Mouse (Mus musculus): ENCODE measurements around the gene Sdf4.

DNA sequence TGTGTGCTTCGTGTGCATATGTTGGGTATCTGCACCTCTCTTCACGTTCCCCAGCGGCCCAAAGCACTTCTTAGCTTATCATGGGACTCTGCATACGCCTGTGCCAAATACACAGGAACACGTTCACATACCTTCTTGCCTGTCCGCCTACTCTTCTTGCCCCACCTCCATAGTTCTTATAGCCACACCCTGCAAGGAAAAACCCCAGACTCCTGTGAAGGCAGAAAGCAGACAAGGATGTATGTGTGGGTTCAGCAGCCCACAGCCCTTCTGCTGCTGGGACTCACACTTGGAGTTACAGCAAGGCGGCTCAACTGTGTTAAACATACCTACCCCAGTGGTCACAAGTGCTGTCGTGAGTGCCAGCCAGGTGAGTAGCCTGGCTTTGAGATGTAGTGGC is 21.0 kb downstream of the Sdf4 start, which contains the start of gene Tnfrsf4:
- TF ChIP-seq GATA1 (IDR thresholded peaks at IDR 0.05; ENCODE audit: borderline replicate concordance, low read length) (no peak), FLI1 (IDR thresholded peaks at IDR 0.05; ENCODE audit: low read length) (no peak)

All from megakaryocyte, embryonic 14.5 days (primary cell).